9 mouse cellular contexts compared by ENCODE assay signal in the genomic region with DNA sequence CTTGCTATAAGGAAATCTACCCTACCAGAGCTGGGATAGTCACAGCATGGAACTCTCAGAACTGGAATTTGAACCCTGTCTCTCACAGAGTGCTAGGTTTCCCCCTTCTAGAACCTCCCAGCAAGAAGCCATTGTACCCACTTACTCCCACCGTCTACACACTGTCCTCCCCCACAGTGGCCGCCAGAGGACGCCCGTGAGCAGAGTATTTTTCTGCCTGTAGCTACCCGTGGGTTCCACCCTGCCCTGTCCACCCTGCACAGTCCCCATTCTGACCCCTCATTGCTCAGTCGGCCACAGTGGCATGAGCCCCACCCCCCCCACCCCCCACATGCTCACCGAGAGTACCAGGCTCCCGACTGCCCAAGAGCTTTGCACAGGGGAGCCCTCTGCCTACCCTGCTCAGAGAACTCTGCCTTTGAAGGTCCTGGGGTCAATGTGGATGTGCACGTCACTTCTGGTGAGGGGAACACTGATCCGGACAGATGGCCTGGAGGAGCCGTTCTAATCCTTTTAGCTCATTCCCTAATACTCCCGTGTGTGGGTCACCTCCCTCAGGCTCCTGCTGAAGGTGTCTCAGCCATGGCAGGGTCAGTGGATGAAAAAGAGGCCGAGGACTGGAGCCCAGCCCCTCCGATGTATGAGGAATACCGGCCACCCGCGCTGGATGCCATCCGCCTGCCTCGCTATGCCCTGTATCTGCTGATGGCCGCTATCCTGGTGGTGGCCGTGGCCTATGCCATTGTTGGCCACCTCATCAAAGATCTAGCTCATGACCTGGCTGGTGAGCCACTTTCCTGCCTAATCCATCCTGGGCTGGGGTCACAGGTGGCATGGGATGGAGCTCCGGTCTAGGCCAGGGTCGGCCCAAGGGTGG. TPM values are rescaled to one million over a fixed set of nuclear protein-coding genes. Genes with fewer than 3 reads are reported as not detected.
DNase-seq lines count a peak whose midpoint lies in the region; ATAC-seq and TF ChIP-seq lines count a peak whose summit lies in the region.
"Had no signal": no experiment of that assay in that cellular context is flagged by ENCODE, and none has a peak within 500 bp of the region (broad histone marks: within the 10 kb centered on the region; RNA-seq: fewer than 3 reads in every experiment).

No protein-coding gene starts in this region.

- peaks cover 51% of the 10 kb centered on the region for H3K4me1 ChIP-seq in midbrain, embryonic 10.5 days
- H3K4me1 ChIP-seq in midbrain, embryonic 16.5 days (ENCODE audit: control insufficient read depth, insufficient read depth, low read length) = peaks cover 14% of the 10 kb centered on the region
- H3K4me1 ChIP-seq in hindbrain, postnatal 0 days (ENCODE audit: insufficient read depth, low read length) = peaks cover 16% of the 10 kb centered on the region; the same call in 1 of the 2 replicates
- peaks cover 13% of the 10 kb centered on the region for H3K4me1 ChIP-seq in limb, embryonic 11.5 days (ENCODE audit: control insufficient read depth, insufficient read depth, low read length)
- H3K4me1 ChIP-seq in midbrain, embryonic 12.5 days = peaks cover 31% of the 10 kb centered on the region

- TF ChIP-seq CTCF in hindbrain, postnatal 0 days (IDR thresholded peaks at IDR 0.05; ENCODE audit: low read depth) = peak; percentile 91

- 55% methylated on average over 23 of the region's 23 CpGs for WGBS in midbrain, embryonic 10.5 days
- 52% methylated on average over 23 of the region's 23 CpGs for WGBS in midbrain, embryonic 16.5 days
- 56% methylated on average over 23 of the region's 23 CpGs for WGBS in hindbrain, postnatal 0 days
- WGBS in limb, embryonic 11.5 days = 63% methylated on average over 23 of the region's 23 CpGs
- WGBS in midbrain, embryonic 12.5 days = 57% methylated on average over 23 of the region's 23 CpGs

- peaks cover 50% of the 10 kb centered on the region for H3K36me3 ChIP-seq in midbrain, embryonic 10.5 days
- peaks cover 12% of the 10 kb centered on the region for H3K36me3 ChIP-seq in midbrain, embryonic 16.5 days (ENCODE audit: control insufficient read depth, insufficient read depth, low read length)
- H3K36me3 ChIP-seq in hindbrain, postnatal 0 days (ENCODE audit: insufficient read depth, low read length) = peaks cover 33% of the 10 kb centered on the region
- H3K36me3 ChIP-seq in limb, embryonic 11.5 days (ENCODE audit: control insufficient read depth, insufficient read depth, low read length) = peaks cover 19% of the 10 kb centered on the region; the same call in 1 of the 2 replicates
- H3K36me3 ChIP-seq in midbrain, embryonic 12.5 days = peaks cover 34% of the 10 kb centered on the region

- no peak overlapping the region for H3K4me2 ChIP-seq in midbrain, embryonic 16.5 days (ENCODE audit: low read length)
- no peak overlapping the region for H3K4me2 ChIP-seq in hindbrain, postnatal 0 days (ENCODE audit: low read depth, low read length)
- no peak overlapping the region for H3K4me2 ChIP-seq in limb, embryonic 11.5 days (ENCODE audit: low read depth, severe bottlenecking)
- no peak overlapping the region for H3K4me2 ChIP-seq in midbrain, embryonic 12.5 days (replicated peaks)

- peak overlapping the region; percentile 58 for H3K27ac ChIP-seq in midbrain, embryonic 10.5 days (replicated peaks)
- no peak overlapping the region for H3K27ac ChIP-seq in midbrain, embryonic 16.5 days (ENCODE audit: low read length)
- peak overlapping the region; percentile 43; the same call in 1 of the 2 replicates for H3K27ac ChIP-seq in hindbrain, postnatal 0 days
- no peak overlapping the region for H3K27ac ChIP-seq in limb, embryonic 11.5 days (replicated peaks; ENCODE audit: low read depth, low read length)
- H3K27ac ChIP-seq in midbrain, embryonic 12.5 days (replicated peaks) = no peak overlapping the region

- no peak overlapping the region for H3K9ac ChIP-seq in midbrain, embryonic 16.5 days (ENCODE audit: low read depth, low read length)
- H3K9ac ChIP-seq in hindbrain, postnatal 0 days (replicated peaks; ENCODE audit: low read length) = 0 out of 2 replicates have a peak overlapping the region, but pooled peaks have one; percentile 22
- H3K9ac ChIP-seq in limb, embryonic 11.5 days (ENCODE audit: low read length) = no peak overlapping the region
- H3K9ac ChIP-seq in midbrain, embryonic 12.5 days (replicated peaks) = no peak overlapping the region

- 0 out of 2 replicates have a peak, but pooled peaks cover 4% of the 10 kb centered on the region for H3K27me3 ChIP-seq in midbrain, embryonic 10.5 days (ENCODE audit: low read depth, poor library complexity, severe bottlenecking)
- H3K27me3 ChIP-seq in midbrain, embryonic 16.5 days (ENCODE audit: control insufficient read depth, insufficient read depth, low read depth, low read length) = no peaks in the 10 kb centered on the region
- H3K27me3 ChIP-seq in hindbrain, postnatal 0 days (ENCODE audit: insufficient read depth, low read length) = no peaks in the 10 kb centered on the region
- no peaks in the 10 kb centered on the region for H3K27me3 ChIP-seq in limb, embryonic 11.5 days (ENCODE audit: control insufficient read depth, insufficient read depth, low read length)
- H3K27me3 ChIP-seq in midbrain, embryonic 12.5 days = peaks cover 7% of the 10 kb centered on the region; the same call in 1 of the 2 replicates

- no peak for ATAC-seq in midbrain, embryonic 16.5 days
- peak; percentile 71 for ATAC-seq in hindbrain, postnatal 0 days
- no peak for ATAC-seq in limb, embryonic 11.5 days (ENCODE audit: insufficient number of reproducible peaks, low FRiP score, low TSS enrichment, low read depth)
- peak; percentile 62; the same call in 1 of the 2 replicates for ATAC-seq in midbrain, embryonic 12.5 days (ENCODE audit: low FRiP score, low read depth)

- no peak overlapping the region for H3K4me3 ChIP-seq in midbrain, embryonic 10.5 days
- no peak overlapping the region for H3K4me3 ChIP-seq in midbrain, embryonic 16.5 days (ENCODE audit: low read depth, low read length)
- no peak overlapping the region for H3K4me3 ChIP-seq in hindbrain, postnatal 0 days (ENCODE audit: low read length)
- no peak overlapping the region for H3K4me3 ChIP-seq in limb, embryonic 11.5 days (ENCODE audit: low read depth, low read length)
- no peak overlapping the region for H3K4me3 ChIP-seq in midbrain, embryonic 12.5 days
- H3K4me3 ChIP-seq: megakaryocyte, embryonic 14.5 days had no signal

- DNase-seq in midbrain, embryonic 10.5 days (ENCODE audit: low spot score) = peak; percentile 76
- DNase-seq in cerebellum, adult 9-11 months = peak; percentile 77
- peak; percentile 76 for DNase-seq in gastrocnemius, adult 18-20 months (ENCODE audit: low spot score)
- peak; percentile 65 for DNase-seq in hindbrain, postnatal 0 days (ENCODE audit: low spot score)
- peak; percentile 86 for DNase-seq in limb, embryonic 11.5 days (ENCODE audit: low spot score)
- DNase-seq in spleen, postnatal 14 days (ENCODE audit: low spot score in 2 of 2) = peak; percentile 63 to 75

- H3K9me3 ChIP-seq in midbrain, embryonic 10.5 days (replicated peaks) = no peaks in the 10 kb centered on the region
- H3K9me3 ChIP-seq in midbrain, embryonic 16.5 days (replicated peaks; ENCODE audit: control insufficient read depth, low read length, poor library complexity, severe bottlenecking) = no peaks in the 10 kb centered on the region
- no peaks in the 10 kb centered on the region for H3K9me3 ChIP-seq in hindbrain, postnatal 0 days (ENCODE audit: low read length)
- no peaks in the 10 kb centered on the region for H3K9me3 ChIP-seq in limb, embryonic 11.5 days (ENCODE audit: control insufficient read depth, low read length)
- no peaks in the 10 kb centered on the region for H3K9me3 ChIP-seq in midbrain, embryonic 12.5 days
- H3K9me3 ChIP-seq: megakaryocyte, embryonic 14.5 days had no signal

RNA-seq across cellular contexts. Expression of gene Gm48552, which starts 1.2 kb away (rescaled TPM):
- polyA plus RNA-seq in midbrain, embryonic 10.5 days (2016; fragmentation: Nextera tagmentation; extraction: Ambion mirVana) = 1.7 and 2.9 TPM in 2 replicates
- polyA plus RNA-seq in midbrain, embryonic 16.5 days (2015; fragmentation: Nextera tagmentation; extraction: Ambion mirVana) = 2.3 and 3.3 TPM in 2 replicates
- under 1 TPM in 1 of 2 experiments, not detected in 1; 0.34 TPM for total RNA-seq in gastrocnemius, adult 18-20 months (2021)
- total RNA-seq in hindbrain, postnatal 0 days (2014; rRNA removed) = 7.5 TPM in 2 replicates
- 2.7 and 4.0 TPM in 2 replicates for polyA plus RNA-seq in hindbrain, postnatal 0 days (2015; fragmentation: Nextera tagmentation; extraction: Ambion mirVana)
- 0.40 and 1.0 TPM in 2 replicates for polyA plus RNA-seq in limb, embryonic 11.5 days (2014; fragmentation: Nextera tagmentation; extraction: Ambion mirVana)
- 0.50 and 2.3 TPM in 2 replicates for polyA plus RNA-seq in midbrain, embryonic 12.5 days (2016; fragmentation: Nextera tagmentation; extraction: Ambion mirVana)

RNA-seq across cellular contexts. Expression of gene Smim24, which starts 2.8 kb away (rescaled TPM):
- 1.7 and 2.3 TPM in 2 replicates for polyA plus RNA-seq in midbrain, embryonic 10.5 days (2016; fragmentation: Nextera tagmentation; extraction: Ambion mirVana)
- polyA plus RNA-seq in midbrain, embryonic 16.5 days (2015; fragmentation: Nextera tagmentation; extraction: Ambion mirVana) = 1.2 and 1.4 TPM in 2 replicates
- not detected for total RNA-seq in gastrocnemius, adult 18-20 months (2021)
- 2.9 and 3.7 TPM in 2 replicates for total RNA-seq in hindbrain, postnatal 0 days (2014; rRNA removed)
- 1.4 and 1.7 TPM in 2 replicates for polyA plus RNA-seq in hindbrain, postnatal 0 days (2015; fragmentation: Nextera tagmentation; extraction: Ambion mirVana)
- 3.4 and 3.5 TPM in 2 replicates for polyA plus RNA-seq in limb, embryonic 11.5 days (2014; fragmentation: Nextera tagmentation; extraction: Ambion mirVana)
- 2.1 and 2.8 TPM in 2 replicates for polyA plus RNA-seq in midbrain, embryonic 12.5 days (2016; fragmentation: Nextera tagmentation; extraction: Ambion mirVana)

RNA-seq across cellular contexts. Expression of gene Gm48551, which starts 5.8 kb away (rescaled TPM):
- polyA plus RNA-seq in midbrain, embryonic 10.5 days (2016; fragmentation: Nextera tagmentation; extraction: Ambion mirVana) = 2.9 and 3.4 TPM in 2 replicates
- 6.1 and 8.2 TPM in 2 replicates for polyA plus RNA-seq in midbrain, embryonic 16.5 days (2015; fragmentation: Nextera tagmentation; extraction: Ambion mirVana)
- under 1 TPM; 0.57 to 0.97 TPM for total RNA-seq in gastrocnemius, adult 18-20 months (2021)
- 2.1 and 3.3 TPM in 2 replicates for total RNA-seq in hindbrain, postnatal 0 days (2014; rRNA removed)
- polyA plus RNA-seq in hindbrain, postnatal 0 days (2015; fragmentation: Nextera tagmentation; extraction: Ambion mirVana) = 5.3 and 7.0 TPM in 2 replicates
- polyA plus RNA-seq in limb, embryonic 11.5 days (2014; fragmentation: Nextera tagmentation; extraction: Ambion mirVana) = 2.1 and 2.8 TPM in 2 replicates
- polyA plus RNA-seq in midbrain, embryonic 12.5 days (2016; fragmentation: Nextera tagmentation; extraction: Ambion mirVana) = 4.2 and 5.5 TPM in 2 replicates

RNA-seq across cellular contexts. Expression of gene Dohh, which starts 5.8 kb away (rescaled TPM):
- 93.4 and 98.7 TPM in 2 replicates for polyA plus RNA-seq in midbrain, embryonic 10.5 days (2016; fragmentation: Nextera tagmentation; extraction: Ambion mirVana)
- 77.5 and 86.2 TPM in 2 replicates for polyA plus RNA-seq in midbrain, embryonic 16.5 days (2015; fragmentation: Nextera tagmentation; extraction: Ambion mirVana)
- 10 to 100 TPM; 41.1 to 44.1 TPM for total RNA-seq in gastrocnemius, adult 18-20 months (2021)
- total RNA-seq in hindbrain, postnatal 0 days (2014; rRNA removed) = 146 TPM in 2 replicates
- polyA plus RNA-seq in hindbrain, postnatal 0 days (2015; fragmentation: Nextera tagmentation; extraction: Ambion mirVana) = 111 and 114 TPM in 2 replicates
- polyA plus RNA-seq in limb, embryonic 11.5 days (2014; fragmentation: Nextera tagmentation; extraction: Ambion mirVana) = 53.7 and 55.7 TPM in 2 replicates
- 63.5 and 67.2 TPM in 2 replicates for polyA plus RNA-seq in midbrain, embryonic 12.5 days (2016; fragmentation: Nextera tagmentation; extraction: Ambion mirVana)

RNA-seq across cellular contexts. Expression of gene Fzr1, which starts 11.7 kb away (rescaled TPM):
- 138 and 146 TPM in 2 replicates for polyA plus RNA-seq in midbrain, embryonic 10.5 days (2016; fragmentation: Nextera tagmentation; extraction: Ambion mirVana)
- polyA plus RNA-seq in midbrain, embryonic 16.5 days (2015; fragmentation: Nextera tagmentation; extraction: Ambion mirVana) = 145 and 146 TPM in 2 replicates
- total RNA-seq in gastrocnemius, adult 18-20 months (2021) = 10 to 100 TPM; 15.3 to 15.4 TPM
- total RNA-seq in hindbrain, postnatal 0 days (2014; rRNA removed) = 106 and 118 TPM in 2 replicates
- 131 and 134 TPM in 2 replicates for polyA plus RNA-seq in hindbrain, postnatal 0 days (2015; fragmentation: Nextera tagmentation; extraction: Ambion mirVana)
- 107 and 119 TPM in 2 replicates for polyA plus RNA-seq in limb, embryonic 11.5 days (2014; fragmentation: Nextera tagmentation; extraction: Ambion mirVana)
- 135 and 139 TPM in 2 replicates for polyA plus RNA-seq in midbrain, embryonic 12.5 days (2016; fragmentation: Nextera tagmentation; extraction: Ambion mirVana)

Comparison
In these comparisons a context has a peak if more than half of its experiments do, and no peak if none do; other contexts are left out.
1. H3K27ac ChIP-seq: peak in midbrain, embryonic 10.5 days (single experiment) and hindbrain, postnatal 0 days (single experiment); none in midbrain, embryonic 16.5 days (single experiment), limb, embryonic 11.5 days (single experiment) and midbrain, embryonic 12.5 days (single experiment).
2. ATAC-seq: peak in hindbrain, postnatal 0 days (single experiment) and midbrain, embryonic 12.5 days (single experiment); none in midbrain, embryonic 16.5 days (single experiment) and limb, embryonic 11.5 days (single experiment).
3. Peak in every context shown above with its lines, with median percentiles within 50 percentile points of each other: DNase-seq.